Mouse (Mus musculus) liver, adult 2 months (tissue): ENCODE results near the gene Rab19. TPM values are rescaled to one million over a fixed set of nuclear protein-coding genes. Genes with fewer than 3 reads are reported as not detected.
"Not testable (repeated sequence)": the region's sequence is repeated elsewhere in the genome, so short reads cannot be mapped to it uniquely, and the experiment has no call there.

ENCODE experiments used
- DNase-seq: peaks from one replicate; pipeline ENCODE4 v3.0.0-alpha.2; 2011; ENCODE audit warnings: low read depth, low spot score; ENCODE audit errors: extremely low read depth
- H3K27ac ChIP-seq: fragments of 200-500 bp; replicated peaks from 2 replicates; pipeline ENCODE4 v1.5.1; 2012; ENCODE audit warnings: low read depth, mild to moderate bottlenecking, control low read depth, inconsistent platforms, low read length; ENCODE audit not compliant: insufficient read depth
- H3K27me3 ChIP-seq: fragments of 200-500 bp; 2 replicates; pipeline ENCODE4 v1.6.1; 2012; ENCODE audit warnings: mild to moderate bottlenecking, moderate library complexity, low read length, inconsistent platforms; ENCODE audit not compliant: control insufficient read depth, insufficient read depth
- H3K36me3 ChIP-seq: fragments of 200-500 bp; 2 replicates; pipeline ENCODE4 v1.6.1; 2012; ENCODE audit warnings: low read length, inconsistent platforms; ENCODE audit not compliant: control insufficient read depth, insufficient read depth
- H3K4me1 ChIP-seq: fragments of 200-500 bp; 2 replicates; pipeline ENCODE4 v1.6.1; 2011; ENCODE audit warnings: low read length; ENCODE audit not compliant: control insufficient read depth, insufficient read depth
- H3K4me3 ChIP-seq: fragments of 200-500 bp; 2 replicates; pipeline ENCODE4 v1.5.1; 2011; ENCODE audit warnings: low read depth, mild to moderate bottlenecking, control low read depth, low read length, moderate library complexity; ENCODE audit not compliant: insufficient read depth
- H3K79me2 ChIP-seq: fragments of 200-500 bp; 2 replicates; pipeline ENCODE4 v1.6.1; 2012; ENCODE audit warnings: inconsistent platforms, mild to moderate bottlenecking, low read length, moderate library complexity; ENCODE audit not compliant: control insufficient read depth, insufficient read depth
- H3K9ac ChIP-seq: fragments of 200-500 bp; 2 replicates; pipeline ENCODE4 v1.6.1; 2012; ENCODE audit warnings: low read depth, mild to moderate bottlenecking, control low read depth, inconsistent platforms, low read length
- CTCF ChIP-seq: fragments of 200-500 bp; IDR thresholded peaks from 2 replicates; pipeline ENCODE4 v1.5.1; 2011; ENCODE audit warnings: low read depth, low read length, control low read depth
- POLR2A ChIP-seq: fragments of 200-500 bp; IDR thresholded peaks from 2 replicates; pipeline ENCODE4 v1.6.1; 2011; ENCODE audit warnings: low read length, control low read depth; ENCODE audit not compliant: insufficient read depth; ENCODE audit errors: extremely low read depth
- WGBS: fragments of 180-500 bp; shearing (Covaris S2); methylation state at CpG from one replicate; pipeline ENCODE4 v1.1.7; 2018; 5-methylcytosine and 5-hydroxymethylcytosine counted together
- polyA plus RNA-seq: library from polyadenylated mRNA; depleted of rRNA; stranded (reverse); fragments of >200 nt; gene quantifications from 2 replicates; pipeline ENCODE4 v1.2.3, GENCODE M21; 2012
- total RNA-seq: library from RNA; depleted of rRNA; stranded (reverse); fragments of >200 nt; gene quantifications from 2 replicates; pipeline ENCODE4 v1.2.3, GENCODE M21; 2014

The Rab19 gene
- total and polyA plus RNA-seq, 2 experiments: 0.31 to 0.46 TPM

- H3K27ac ChIP-seq: peak within 1 kb of the TSS; percentile 57; the same call in 1 of the 2 replicates
- DNase-seq: peak; percentile 76
- TF ChIP-seq POLR2A (peak; percentile 59; the same call in 1 of the 2 replicates), CTCF (no peak)
Measured at GRCm38 (mm10) chr6:39377311-39377827, 3.6 kb upstream of the Rab19 start, which contains the start of gene Slc37a3. Gene Slc37a3 (minus strand): TSS chr6:39377675.

GRCm38 (mm10) chr6:39378161-39378835 is 2.7 kb upstream of the Rab19 start:
- 83% methylated on average over 13 of the region's 13 CpGs for WGBS
- not testable (repeated sequence) for H3K79me2 ChIP-seq, H3K36me3 ChIP-seq, H3K4me1 ChIP-seq, H3K27me3 ChIP-seq, DNase-seq, H3K27ac ChIP-seq, H3K9ac ChIP-seq, H3K4me3 ChIP-seq

More at GRCm38 (mm10) chr6:39377311-39377827, 3.6 kb upstream of the Rab19 start, which contains the start of gene Slc37a3:
- peak within 1 kb of the TSS; percentile 65 for H3K4me3 ChIP-seq
- under 1% methylated on average over 43 of the region's 43 CpGs for WGBS
- peaks cover 15% of the 10 kb centered on the region for H3K4me1 ChIP-seq
- H3K27me3 ChIP-seq: no peaks in the 10 kb centered on the region
- peak within 1 kb of the TSS; percentile 96 for H3K9ac ChIP-seq
- peaks cover 7% of the 10 kb centered on the region; the same call in 1 of the 2 replicates for H3K79me2 ChIP-seq
- H3K36me3 ChIP-seq: no peaks in the 10 kb centered on the region

- WGBS: 74% methylated on average over 4 of the region's 4 CpGs
- TF ChIP-seq POLR2A (no peak), CTCF (no peak)
- Histone ChIP-seq H3K79me2 (peaks cover 3% of the 10 kb centered on the region; the same call in 1 of the 2 replicates), H3K27me3 (no peaks in the 10 kb centered on the region), H3K27ac (no peak overlapping the region), H3K36me3 (no peaks in the 10 kb centered on the region), H3K4me3 (no peak overlapping the region), H3K4me1 (peaks cover 9% of the 10 kb centered on the region), H3K9ac (no peak overlapping the region)
- peak; percentile 15 for DNase-seq
Measured at GRCm38 (mm10) chr6:39379224-39379623, 1.8 kb upstream of the Rab19 start.

GRCm38 (mm10) chr6:39379749-39380148 is 1.2 kb upstream of the Rab19 start:
- Histone ChIP-seq H3K36me3 (no peaks in the 10 kb centered on the region), H3K4me3 (no peak overlapping the region), H3K27me3 (no peaks in the 10 kb centered on the region), H3K4me1 (peaks cover 9% of the 10 kb centered on the region), H3K9ac (no peak overlapping the region), H3K79me2 (peaks cover 3% of the 10 kb centered on the region; the same call in 1 of the 2 replicates), H3K27ac (no peak overlapping the region)
- 74% methylated on average over 8 of the region's 8 CpGs for WGBS
- no peak for TF ChIP-seq CTCF
- no peak for DNase-seq

- Histone ChIP-seq H3K4me1 (peaks cover 9% of the 10 kb centered on the region), H3K36me3 (no peaks in the 10 kb centered on the region), H3K4me3 (no peak overlapping the region), H3K79me2 (peaks cover 3% of the 10 kb centered on the region; the same call in 1 of the 2 replicates), H3K9ac (no peak overlapping the region), H3K27me3 (no peaks in the 10 kb centered on the region), H3K27ac (no peak overlapping the region)
- 84% methylated on average over 3 of the region's 3 CpGs for WGBS
- TF ChIP-seq CTCF: no peak
- TF ChIP-seq POLR2A: no peak
- no peak for DNase-seq
Measured at GRCm38 (mm10) chr6:39380276-39380675, 699 bp upstream of the Rab19 start.

- no peak overlapping the region for H3K27ac ChIP-seq
- no peak overlapping the region for H3K9ac ChIP-seq
- H3K4me1 ChIP-seq: no peaks in the 10 kb centered on the region
- TF ChIP-seq POLR2A (no peak), CTCF (no peak)
- no peaks in the 10 kb centered on the region for H3K36me3 ChIP-seq
- no peak overlapping the region for H3K4me3 ChIP-seq
- H3K27me3 ChIP-seq: no peaks in the 10 kb centered on the region
- no peaks in the 10 kb centered on the region for H3K79me2 ChIP-seq
- DNase-seq: no peak
- WGBS: 94% methylated on average over 2 of the region's 2 CpGs
Measured at GRCm38 (mm10) chr6:39389988-39390387, 9.0 kb downstream of the Rab19 start.
